Mouse (Mus musculus): Measurements from ENCODE around the gene Mon1a.

- no peak for TF ChIP-seq CTCF (IDR thresholded peaks at IDR 0.05; ENCODE audit: low read depth, low read length)
- TF ChIP-seq POLR2A (IDR thresholded peaks at IDR 0.05; ENCODE audit: borderline replicate concordance, low read depth, low read length) = no peak
These were observed 48.9 kb downstream of the Mon1a start for GRCm38 (mm10) chr9:107936831-107937230.
